Mouse (Mus musculus) regulatory T cell (primary cell): ENCODE measurements around the gene Sgms1.

Source experiments
- in situ Hi-C: fragments of 300-600 bp; cut with MboI, MseI; formaldehyde crosslinking; loops from one replicate; pipeline ENCODE4 v1.15.1; 2025; ENCODE audit warnings: high pct_unique_total_duplicates

Sgms1 gene

DNA sequence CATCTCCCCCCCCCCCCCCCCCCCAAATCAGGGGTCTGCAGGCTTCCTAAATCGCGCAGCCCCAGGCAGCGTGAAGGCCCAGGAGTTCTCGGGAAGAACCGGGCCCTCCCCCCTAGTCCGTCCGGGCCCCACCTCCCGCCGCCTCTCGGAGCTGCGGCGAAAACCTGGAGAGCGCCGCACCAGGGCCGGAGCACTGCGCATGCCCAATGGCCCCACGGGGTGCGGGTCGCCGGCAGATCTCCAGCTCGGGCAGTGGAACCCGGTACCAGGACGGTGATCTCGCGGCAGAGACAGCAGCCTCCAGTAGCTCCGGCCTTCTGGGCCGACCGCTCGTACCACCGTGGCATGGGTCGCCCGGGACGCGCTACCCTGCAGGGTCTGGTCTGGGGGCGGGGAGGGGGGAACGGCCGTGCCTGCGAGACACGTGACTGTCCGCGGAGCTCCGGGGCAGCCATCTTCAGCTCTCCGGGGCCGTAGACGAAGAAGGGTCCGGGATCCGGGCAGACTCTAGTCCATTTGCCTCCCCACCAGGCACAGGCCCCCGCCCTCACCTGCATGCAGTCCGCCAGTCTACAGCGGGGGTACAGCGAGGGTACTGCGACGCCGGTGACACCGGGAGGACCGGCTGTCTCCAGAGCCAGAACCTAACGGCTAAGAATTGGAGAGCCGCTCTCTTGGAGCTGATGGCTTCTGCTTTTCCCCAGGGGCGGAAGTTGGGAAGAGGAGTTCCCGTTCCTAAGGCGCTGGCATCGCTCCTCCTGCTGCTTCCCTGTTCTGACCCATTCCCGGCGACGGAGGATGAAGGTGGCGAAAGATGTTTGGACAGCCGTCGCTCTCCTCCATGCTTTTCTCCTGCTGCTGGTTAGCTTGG, at the start of gene Sgms1:
Gene Sgms1 (minus strand): TSS at position 714 of the 871 bp plus-strand sequence.
- in situ Hi-C loops: loop anchor here (5.0 to 10.0 kb wide), 2 partner anchors 98 to 1796 kb away; partner anchors contain the start of gene Minpp1

DNA sequence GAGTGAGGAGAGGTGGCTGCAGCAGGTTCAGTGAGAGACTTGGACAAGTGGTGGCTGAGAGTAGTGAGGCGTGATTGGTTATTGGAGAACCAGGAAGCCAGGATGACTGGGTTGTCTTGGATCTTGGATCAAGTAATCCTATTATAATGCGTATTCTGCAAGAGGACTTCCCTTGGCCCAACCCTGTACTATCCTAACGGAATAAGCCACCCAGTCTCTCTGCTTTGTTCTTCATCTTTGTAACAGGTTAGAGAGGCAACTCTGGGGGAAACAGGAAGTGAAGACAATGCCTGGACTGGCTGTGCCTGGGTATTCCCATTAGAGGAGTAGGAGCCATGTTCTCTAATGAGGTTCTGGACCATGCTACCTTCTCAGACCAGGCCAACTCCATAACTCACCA, 36.3 kb upstream of the Sgms1 start:
- in situ Hi-C loops: no loop called here

DNA sequence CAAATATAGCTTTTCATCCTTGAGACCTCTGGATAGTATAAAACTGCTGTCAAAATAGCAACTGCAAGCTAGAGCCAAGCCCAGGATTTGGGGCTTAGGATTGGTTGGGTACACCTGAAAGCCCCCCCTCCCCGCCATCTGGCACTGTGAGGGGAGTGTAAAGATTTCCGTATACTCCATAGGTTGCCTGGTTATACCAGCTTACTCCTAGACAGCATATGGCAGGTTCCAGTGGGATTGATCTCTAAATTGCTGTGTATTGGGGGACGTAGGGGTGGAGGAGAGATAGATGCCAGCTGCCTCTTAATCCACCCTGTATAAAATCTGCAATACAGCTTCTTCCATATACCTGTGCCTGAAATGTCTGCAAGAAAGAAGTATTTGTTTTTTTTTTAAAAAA, 35.2 kb upstream of the Sgms1 start:
- in situ Hi-C loops: no loop called here

DNA sequence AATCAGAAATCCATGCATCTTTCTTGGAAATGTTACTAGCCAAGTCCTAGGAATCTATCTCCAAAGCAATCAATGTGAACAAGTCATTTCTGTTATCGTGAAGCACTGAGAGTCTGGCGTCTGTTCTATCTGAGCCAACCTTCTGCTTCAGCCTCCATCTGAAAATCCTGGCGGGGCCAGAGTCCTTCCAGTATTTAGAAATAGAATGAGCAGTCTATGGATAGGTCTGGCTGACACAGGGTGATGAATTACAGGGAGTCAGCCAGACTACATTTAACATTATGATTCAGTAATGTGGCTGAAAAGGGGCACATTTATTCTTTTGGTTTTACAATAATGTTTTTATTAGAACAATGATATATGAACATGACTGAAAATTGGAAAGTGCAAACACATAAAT, 29.6 kb upstream of the Sgms1 start:
- in situ Hi-C loops: no loop called here

DNA sequence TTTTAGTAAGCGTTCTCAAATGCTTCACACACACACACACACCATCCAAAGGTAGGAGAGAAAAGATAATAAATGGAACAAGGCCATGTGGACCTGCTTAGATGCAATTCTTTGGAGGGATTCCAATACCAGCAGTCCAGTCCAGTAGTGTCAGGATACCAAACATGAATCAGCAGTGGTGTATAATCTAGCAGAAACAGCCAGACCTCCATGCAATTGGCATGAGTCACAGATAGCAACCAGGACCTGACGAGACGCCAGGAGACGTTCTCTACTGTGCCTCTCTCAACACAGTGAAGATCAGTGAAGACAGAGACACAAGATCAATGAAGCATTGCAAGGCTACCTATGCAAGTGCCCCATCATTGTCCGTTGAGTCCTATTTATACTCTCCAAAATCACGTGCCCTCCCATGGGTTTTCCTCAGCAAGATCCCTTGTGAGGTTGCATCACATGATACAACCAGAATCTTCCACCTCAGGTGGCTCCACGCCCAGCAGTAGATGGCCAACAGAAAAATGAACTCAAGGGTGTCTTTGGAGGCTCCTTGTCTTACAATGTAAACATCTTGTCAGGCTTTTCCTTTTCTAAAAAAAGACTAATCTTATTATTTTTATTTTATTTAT, 27.3 kb upstream of the Sgms1 start:
- in situ Hi-C loops: no loop called here

DNA sequence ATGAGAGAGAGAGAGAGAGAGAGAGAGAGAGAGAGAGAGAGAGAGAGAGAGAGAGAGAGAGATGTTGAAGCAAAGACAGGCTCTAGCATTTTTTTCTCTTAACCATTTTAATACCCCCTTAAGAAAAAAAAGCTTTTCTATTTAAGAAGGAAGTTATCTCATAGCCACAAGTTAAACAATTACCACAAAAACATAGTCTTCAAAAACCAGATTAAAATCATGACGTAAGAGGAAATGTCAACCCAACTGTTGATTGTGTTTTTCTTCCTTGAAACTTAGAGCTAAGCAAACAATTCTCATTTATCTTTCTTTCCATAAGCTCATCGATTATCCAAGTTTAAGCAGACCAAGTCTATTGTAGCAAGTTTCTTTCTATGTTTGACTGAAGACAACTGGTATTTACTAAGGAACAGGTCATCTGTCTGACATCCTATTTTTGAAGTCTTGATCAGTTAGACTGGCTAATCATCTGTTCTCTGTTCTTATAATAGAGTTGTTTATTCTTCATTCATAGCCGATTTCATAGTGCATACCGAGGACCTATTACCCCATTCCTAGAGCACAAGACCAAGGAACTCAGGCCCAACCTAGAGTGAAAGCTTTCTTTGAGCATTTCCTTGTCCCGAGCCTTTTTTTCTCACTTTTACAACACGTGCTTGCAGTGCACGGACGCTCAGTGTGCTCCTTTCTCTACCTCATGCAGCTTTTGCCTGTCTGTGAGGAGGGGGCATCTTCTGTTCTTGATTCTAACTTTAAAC, 20.3 kb upstream of the Sgms1 start:
- in situ Hi-C loops: no loop called here

DNA sequence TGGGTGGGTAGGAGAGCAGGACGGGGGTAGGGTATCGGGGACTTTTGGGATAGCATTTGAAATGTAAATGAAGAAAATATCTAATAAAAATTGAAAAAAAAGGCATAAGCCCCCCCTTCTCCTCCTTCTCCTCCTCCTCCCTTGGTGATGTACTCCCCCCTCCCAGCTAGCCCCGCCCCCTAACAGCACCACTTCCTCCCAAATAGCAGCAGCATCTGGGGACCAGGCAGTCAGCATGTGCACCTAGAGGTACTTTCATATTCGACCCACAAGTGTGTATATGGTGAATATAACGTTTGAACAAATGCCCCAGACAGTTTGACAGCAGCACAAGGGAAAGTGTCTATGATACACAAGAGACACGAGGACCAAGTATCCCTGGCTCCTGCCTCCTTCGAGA, 17.2 kb upstream of the Sgms1 start:
- in situ Hi-C loops: no loop called here

DNA sequence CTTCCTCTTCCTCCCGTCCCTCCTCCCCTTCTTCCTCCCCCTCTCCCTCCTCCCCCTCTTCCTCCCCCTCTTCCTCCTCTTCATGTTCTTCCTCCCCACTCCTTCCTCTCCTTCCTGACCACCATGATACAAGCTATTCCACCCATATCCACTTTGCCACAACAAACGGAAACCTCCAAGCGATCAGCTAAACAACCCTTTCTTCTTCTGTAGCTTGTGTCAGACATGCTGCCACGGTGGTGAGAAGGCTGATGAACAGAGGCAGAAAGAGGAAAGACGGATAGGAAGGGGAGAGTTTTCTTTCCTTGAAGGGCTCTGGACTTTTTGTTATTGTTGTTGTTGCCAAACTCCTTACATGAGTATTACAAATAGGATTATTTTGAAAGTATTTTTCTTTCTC, 14.9 kb upstream of the Sgms1 start:
- in situ Hi-C loops: no loop called here

DNA sequence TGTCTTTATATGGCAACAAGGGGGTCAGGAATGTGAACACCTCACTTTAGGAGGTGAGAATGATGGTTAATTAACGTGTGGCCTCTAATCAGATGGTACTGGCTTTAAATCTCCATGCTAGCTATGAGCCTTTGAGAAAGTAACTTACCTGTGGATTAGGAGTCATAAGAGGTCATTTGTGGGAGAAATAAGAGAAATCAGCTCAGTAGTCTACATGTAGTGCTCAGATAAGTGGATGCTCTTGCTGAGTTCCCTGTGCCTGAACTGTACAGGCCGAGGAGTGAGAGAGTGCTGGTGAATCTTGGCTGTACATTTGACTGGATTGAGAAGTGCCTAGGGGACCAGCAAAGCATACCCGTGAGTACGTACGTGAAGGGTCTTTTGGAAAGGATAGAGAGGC, 14.3 kb upstream of the Sgms1 start:
- in situ Hi-C loops: no loop called here

DNA sequence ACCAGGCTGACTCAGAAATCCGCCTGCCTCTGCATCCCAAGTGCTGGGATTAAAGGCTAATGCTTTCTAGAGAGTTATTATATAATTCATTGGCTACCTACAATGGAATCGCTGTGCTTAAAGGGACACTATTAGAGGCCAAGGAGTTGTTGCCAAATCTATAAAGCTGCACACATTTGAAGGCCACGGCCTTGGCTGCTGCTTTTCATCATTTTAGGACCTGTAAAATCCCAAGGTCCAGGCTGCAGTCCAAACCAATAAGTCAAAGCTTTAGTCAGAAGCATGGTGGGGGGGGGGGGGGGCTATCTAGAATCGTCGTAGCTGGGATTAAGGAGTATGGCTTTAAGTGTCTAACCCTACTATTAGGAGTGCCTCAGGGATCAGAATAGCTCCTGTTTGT, 9.0 kb upstream of the Sgms1 start:
- in situ Hi-C loops: no loop called here

DNA sequence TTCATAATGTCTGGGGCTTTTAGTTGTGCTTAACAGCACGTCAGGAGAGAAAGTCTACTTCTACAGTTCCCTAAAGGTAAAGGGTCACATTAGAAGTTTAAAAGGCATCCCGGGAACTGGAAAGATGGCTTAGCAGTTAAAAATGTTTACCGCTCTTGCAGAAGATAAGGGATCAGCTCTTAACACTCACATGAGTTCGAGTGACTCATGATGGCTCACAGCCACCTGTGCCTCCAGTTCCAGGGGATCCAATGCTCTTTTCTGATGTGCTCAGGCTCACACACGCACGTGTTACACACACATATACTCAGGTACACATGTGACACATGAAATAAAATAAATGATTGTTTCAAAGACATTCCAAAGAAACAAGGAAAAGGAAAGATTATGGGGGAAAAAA, 6.8 kb upstream of the Sgms1 start:
- in situ Hi-C loops: no loop called here

DNA sequence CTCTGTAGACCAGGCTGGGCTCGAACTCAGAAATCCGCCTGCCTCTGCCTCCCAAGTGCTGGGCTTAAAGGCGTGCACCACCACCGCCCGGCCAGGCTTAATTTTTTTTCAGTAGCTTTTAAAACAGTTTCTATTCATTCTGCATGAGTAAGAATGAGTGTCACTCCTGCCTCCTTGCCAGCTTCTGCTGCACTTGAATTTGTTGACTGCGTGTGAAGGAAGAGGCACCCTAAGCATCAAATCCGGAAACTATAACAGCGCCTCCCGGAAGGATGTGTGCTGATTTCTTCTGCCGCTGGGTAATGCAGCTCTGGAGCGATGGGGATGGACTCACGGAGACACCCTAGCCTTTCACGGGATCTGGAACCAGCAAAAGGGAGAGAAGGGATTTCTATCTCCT, 5.3 kb upstream of the Sgms1 start:
- in situ Hi-C loops: no loop called here

DNA sequence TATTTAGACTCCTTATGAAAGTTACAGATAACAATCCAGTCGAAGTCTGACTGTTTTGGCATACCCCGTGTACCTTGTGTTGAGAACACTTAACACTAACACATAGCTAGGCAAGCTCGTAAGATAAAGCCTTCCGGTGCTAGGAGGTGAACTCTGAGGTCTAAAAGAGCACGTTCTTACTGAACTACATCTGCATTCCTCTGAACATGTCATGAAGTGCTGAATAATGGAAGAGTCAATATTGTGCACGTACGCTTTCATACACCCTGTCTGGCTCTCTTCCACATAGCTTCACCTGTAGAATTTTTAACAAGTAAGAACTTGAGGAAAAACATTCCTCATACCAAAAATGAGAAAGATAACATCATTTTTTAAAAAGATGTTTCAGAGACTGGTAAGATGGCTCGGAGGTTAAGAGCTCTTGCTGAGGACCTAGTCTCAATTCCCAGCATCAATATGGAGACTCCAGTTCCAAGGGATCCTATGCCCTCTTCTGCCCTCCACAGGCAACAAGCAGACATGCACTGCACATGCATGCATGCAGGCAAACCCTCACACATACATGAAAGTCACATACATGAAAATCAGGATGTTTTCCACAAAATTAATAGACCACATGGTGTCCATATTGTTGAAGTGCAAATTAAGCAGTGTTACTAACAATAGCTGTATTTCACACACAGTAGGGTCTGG, 4.4 kb upstream of the Sgms1 start:
- in situ Hi-C loops: no loop called here

DNA sequence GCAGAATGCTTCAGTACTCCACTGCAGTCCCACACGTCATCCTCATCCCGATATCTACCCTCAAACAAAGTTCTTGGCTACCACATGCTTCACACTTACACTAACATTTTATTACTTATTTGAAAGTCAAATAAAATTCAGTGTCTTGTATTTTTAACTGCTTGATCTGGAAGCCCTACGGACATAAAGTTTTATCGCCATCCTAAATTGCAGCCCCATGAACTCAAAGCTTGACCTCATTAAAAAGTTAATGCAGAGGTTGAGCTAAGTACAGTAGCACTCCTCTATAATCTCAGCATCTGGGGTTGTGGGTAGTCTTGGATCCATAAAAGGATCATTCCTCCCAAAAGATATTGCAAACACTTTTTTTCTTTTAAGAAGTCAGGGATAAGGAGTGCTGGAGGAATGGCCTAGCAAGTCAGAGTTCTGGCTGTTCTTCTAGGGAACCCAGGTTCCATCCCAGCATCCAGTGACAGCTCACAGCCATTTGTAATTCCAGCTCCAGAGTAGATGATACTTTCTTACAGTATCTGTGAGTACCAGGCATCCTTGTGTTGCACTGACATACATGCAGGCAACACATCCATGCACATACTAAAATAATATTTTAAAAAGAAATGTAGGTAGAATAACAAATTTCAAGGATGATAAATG, 3.7 kb upstream of the Sgms1 start:
- in situ Hi-C loops: no loop called here

DNA sequence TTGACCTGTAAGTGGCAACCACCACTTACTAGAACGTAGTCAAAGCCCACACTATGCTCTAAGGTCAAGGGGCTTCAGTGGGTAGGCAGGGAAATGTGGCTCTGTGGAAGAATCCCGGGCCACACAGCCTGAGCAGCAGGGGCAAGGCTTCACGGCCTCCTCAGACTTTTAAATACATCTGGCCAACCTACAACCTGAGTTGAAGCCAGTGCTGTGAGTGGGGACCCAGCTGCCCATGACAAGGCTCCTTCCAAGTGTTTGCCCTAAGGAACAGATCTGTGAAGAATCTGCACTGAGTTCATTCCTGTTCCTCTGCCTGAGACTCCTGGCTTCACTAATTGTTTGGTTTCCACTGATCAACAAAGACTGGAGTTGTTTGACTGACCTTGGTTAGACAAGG, 1.9 kb upstream of the Sgms1 start:
- in situ Hi-C loops: no loop called here

DNA sequence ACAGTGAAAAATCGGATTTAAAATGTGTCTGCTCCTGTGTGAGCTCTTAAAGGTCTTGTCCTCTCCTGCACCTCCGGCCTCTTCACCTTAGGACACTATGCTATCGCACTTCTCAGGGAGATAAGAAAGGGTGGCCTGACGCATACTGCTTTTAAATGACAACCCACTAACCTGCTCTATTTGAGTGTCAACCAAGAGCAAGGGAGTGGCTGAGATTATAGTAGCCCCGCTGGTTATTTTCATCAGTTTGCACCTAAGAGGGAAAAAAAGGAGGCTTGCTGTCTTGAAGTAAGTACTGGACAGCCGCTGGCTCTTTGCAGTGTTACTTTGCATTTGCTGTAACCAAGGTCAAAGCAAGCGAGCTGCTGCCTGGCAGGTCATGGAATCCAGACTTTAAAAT, 602 bp upstream of the Sgms1 start:
- in situ Hi-C loops: no loop called here

DNA sequence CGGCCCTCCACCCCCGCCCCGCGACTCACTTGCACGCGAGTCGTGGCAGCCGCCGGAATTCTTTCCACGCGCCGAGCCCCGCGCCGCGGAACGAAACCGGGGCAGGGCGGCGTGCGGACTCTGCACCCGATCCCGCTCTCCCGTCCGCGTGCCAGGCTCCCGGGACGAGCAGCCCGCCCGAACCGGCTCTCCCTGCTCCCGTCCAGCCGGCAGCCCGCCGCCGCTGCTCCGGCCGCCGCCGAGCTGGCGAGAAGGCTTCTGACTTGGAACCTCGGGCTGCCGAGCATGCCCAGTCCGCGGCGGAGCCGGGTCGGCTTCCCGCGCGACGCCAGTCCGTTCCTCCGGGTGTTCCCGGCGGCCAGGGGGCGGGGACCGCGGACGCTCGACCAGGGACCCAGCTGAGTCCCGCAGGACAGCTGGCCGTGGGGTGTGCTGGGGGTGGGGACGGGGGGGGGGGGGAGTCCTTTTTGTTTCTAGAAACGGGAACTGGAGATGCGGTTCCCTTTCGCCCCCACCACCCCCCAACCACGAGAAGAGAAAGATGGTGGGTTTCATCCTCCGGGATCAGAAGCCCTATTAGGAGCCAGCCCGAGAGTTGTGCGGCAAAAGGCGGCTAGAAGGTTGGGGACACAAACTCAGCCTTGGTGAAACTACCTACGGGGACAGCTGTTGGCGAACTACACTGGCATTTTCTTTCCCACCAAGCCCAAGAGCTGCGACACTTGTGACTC, 1.2 kb downstream of the Sgms1 start:
- in situ Hi-C loops: loop anchor here (5.0 to 10.0 kb wide), 2 partner anchors 99 to 1796 kb away; partner anchors contain the start of gene Minpp1

DNA sequence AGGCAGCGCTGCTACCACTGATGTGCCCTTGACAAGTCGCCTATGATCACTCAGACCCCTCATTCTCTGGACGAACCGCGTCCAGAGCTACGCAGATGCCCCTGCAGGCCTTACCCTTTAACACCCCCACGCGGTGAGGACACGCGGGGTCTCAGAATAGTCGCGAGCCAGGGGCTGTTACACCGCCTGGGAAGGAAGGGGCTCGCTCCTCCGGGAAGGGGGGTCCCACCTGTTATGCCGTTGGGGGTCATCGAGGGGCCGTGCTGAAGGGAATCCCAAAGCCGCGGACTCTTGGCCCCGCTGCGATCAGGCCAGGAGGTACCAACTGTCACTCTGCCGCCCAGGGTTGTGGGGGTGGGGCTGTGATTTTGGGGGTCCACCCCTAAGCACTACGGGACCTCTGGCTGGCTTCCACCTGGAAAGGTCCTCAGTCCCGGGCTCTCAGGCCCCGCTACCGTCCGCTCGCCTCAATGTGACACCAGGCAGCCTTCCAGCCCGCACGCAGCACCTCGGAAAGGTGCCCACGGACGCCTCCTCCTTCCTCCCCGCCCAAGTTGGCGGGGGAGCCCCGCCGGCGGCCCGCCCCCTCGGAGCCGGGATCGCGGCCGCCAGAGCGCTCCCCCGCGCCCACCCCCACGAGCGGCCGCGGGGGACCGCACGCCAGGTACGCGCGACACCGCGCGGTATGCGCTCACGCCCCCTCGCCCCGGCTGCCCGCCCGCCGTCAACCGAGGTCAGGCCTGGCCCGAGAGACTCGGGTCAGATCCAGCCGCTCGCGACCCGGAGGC, 1.9 kb downstream of the Sgms1 start:
- in situ Hi-C loops: loop anchor here (5.0 to 10.0 kb wide), 2 partner anchors 100 to 1797 kb away; partner anchors contain the start of gene Minpp1

DNA sequence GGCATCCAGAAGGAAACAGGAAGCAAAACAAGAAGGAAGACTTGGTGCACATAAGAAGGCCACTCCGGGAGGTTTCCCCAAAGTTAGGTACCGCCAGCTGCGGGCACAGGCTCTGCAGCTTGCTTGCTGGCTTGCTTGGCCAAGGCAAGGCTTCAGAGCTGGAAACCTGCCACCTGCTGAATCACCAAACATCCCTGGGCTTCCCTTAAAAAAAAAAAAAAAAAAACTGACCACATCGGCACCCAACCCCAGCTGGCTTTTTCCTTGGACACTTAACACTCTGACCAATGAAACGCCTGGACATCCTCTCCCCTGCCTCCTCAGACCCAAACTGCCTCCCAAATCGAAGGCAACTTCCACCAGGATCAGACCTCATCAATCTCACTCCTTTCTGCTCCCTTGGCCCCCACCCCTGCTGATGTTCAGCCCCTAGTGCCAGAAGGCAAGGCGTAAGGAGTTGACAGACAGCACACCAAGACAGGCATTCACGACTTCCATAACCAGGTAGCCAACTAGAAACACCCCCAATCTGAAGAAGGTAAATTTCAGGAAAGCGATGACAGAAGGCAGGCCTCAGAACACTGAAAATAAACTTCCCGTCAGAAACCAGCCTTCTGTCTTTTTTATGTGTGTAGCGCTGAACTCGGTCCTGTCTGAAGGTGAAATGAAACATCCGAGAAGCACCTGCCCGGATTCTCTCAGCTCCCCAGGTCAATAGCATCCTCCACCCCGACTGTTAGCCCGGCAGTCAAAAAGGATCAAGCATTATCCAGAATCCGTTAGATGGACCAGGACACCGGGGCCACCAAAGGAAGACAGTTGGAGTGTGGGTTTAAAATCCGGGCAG, 2.7 kb downstream of the Sgms1 start:
- in situ Hi-C loops: loop anchor here (5.0 to 10.0 kb wide), 2 partner anchors 101 to 1798 kb away; partner anchors contain the start of gene Minpp1
